Mouse (Mus musculus): ENCODE data around the gene Gm8653. TPM values are rescaled to one million over a fixed set of nuclear protein-coding genes. Genes with fewer than 3 reads are reported as not detected.
"Not testable (repeated sequence)": the region's sequence is repeated elsewhere in the genome, so short reads cannot be mapped to it uniquely, and the experiment has no call there.

Gene Gm8653
- total RNA-seq (2021) = not detected

DNA sequence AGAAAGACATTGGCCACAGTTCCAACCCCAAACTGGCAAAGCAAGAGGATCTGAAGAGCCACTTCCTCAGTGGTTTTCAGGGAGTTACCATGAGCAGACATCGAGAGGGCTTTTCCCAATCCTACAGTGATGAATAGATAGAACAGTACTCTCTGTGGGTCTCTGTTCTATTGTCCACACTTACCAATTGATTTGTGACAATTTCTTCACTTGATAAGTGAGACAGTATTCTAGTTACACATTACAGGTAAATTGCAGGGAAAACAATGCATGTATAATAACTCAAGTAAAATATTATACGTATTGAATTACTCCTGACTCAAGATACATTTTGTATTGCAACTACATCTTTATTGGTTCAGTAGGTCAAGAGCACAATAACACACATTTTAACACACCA lies at the start of gene Gm8653:
Gene Gm8653, minus strand, starts transcription at position 101 of the 400 bp plus-strand sequence.
- DNase-seq = not testable (repeated sequence)

DNA sequence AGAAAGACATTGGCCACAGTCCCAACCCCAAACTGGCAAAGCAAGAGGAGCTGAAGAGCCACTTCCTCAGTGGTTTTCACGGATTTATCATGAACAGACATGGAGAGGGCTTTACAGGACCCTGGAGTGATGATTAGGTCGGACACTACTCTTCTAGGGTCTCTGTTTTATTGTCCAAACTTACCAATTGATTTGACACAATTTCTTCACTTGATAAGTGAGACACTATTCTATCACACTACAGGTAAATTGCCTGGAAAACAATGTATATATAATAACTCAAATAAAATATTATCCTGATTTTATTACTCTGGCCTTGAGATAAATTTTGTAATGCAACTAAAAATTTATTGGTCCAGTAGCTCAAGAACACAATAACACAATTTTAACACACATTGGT lies 28.3 kb upstream of the Gm8653 start, which contains the start of gene Gm8453:
Gene Gm8453, minus strand, starts transcription at position 101 of the 400 bp plus-strand sequence.
- DNase-seq = not testable (repeated sequence)

DNA sequence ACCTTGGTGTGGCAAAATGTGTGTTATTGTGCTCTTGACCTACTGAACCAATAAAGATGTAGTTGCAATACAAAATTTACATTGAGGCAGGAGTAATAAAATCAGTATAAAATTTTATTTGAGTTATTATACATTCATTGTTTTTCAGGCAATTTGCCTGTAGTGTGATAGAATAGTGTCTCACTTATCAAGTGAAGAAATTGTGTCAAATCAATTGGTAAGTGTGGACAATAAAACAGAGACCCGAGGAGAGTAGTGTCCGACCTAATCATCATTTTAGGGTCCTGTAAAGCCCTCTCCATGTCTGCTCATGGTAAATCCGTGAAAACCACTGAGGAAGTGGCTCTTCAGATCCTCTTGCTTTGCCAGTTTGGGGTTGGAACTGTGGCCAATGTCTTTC lies 12.0 kb downstream of the Gm8653 start, which contains the start of gene Vmn1r143:
Gene Vmn1r143, plus strand, starts transcription at position 301 of the 400 bp plus-strand sequence.
- not testable (repeated sequence) for DNase-seq

DNA sequence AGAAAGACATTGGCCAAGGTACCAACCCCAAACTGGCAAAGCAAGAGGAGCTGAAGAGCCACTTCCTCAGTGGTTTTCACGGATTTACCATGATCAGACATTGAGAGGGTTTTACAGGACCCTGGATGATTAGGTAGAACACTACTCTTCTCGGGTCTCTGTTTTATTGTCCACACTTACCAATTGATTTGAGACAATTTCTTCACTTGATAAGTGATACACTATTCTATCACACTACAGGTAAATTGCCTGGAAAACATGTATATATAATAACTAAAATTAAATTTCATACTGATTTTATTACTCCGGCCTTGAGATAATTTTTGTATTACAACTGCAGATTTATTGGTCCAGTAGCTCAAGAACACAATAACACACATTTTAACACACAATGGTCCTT lies 37.1 kb downstream of the Gm8653 start, which contains the start of gene Vmn1r142:
Gene Vmn1r142, minus strand, starts transcription at position 101 of the 400 bp plus-strand sequence.
- not testable (repeated sequence) for DNase-seq

Other genes starting within 250 kb of the Gm8653 start
- not detected for gene Vmn1r137, start 206.7 kb downstream of the Gm8653 start, total RNA-seq (2021)
- gene Vmn1r138, start 172.4 kb downstream of the Gm8653 start, total RNA-seq (2021) = not detected
- gene Gm6176, start 145.0 kb downstream of the Gm8653 start, total RNA-seq (2021) = not detected
- not detected for gene Vmn1r139, start 132.2 kb downstream of the Gm8653 start, total RNA-seq (2021)
- not detected for gene Gm16451, start 83.0 kb downstream of the Gm8653 start, total RNA-seq (2021)
- not detected for gene Gm10666, start 66.5 kb downstream of the Gm8653 start, total RNA-seq (2021)
- gene Vmn1r142, start 37.2 kb downstream of the Gm8653 start, total RNA-seq (2021) = not detected
- gene Vmn1r143, start 11.9 kb downstream of the Gm8653 start, total RNA-seq (2021) = not detected
- not detected for gene Gm8453, start 28.2 kb upstream of the Gm8653 start, total RNA-seq (2021)
- not detected for gene Gm4187, start 128.5 kb upstream of the Gm8653 start, total RNA-seq (2021)
- gene Gm8660, start 169.8 kb upstream of the Gm8653 start, total RNA-seq (2021) = not detected
- gene Vmn1r148, start 212.3 kb upstream of the Gm8653 start, total RNA-seq (2021) = not detected
- not detected for gene Vmn1r149, start 237.0 kb upstream of the Gm8653 start, total RNA-seq (2021)

Measured in heart, postnatal 4 days (tissue).